Mouse (Mus musculus) R1 (cell line): Measurements from ENCODE around the gene Myo1h.
A peak's percentile ranks its signal among the peaks of the same experiment; 100 is the strongest.

Source experiments
- DNase-seq: peaks from one replicate; pipeline ENCODE4 v3.0.0-alpha.2; 2018; ENCODE audit warnings: low read depth, low spot score

Gene Myo1h

GRCm38 (mm10) chr5:114288874-114289273, at the start of gene Myo1h:
Myo1h (plus strand) TSS chr5:114289166.
- DNase-seq = no peak

GRCm38 (mm10) chr5:114239737-114240136, 49.2 kb upstream of the Myo1h start:
- DNase-seq = no peak

GRCm38 (mm10) chr5:114246465-114246864, 42.5 kb upstream of the Myo1h start:
- DNase-seq = peak; percentile 76

- peak; percentile 85 for DNase-seq
Measured at GRCm38 (mm10) chr5:114248174-114248589, 40.8 kb upstream of the Myo1h start.

GRCm38 (mm10) chr5:114259495-114259894, 29.5 kb upstream of the Myo1h start:
- DNase-seq = no peak

GRCm38 (mm10) chr5:114261494-114261893, 27.5 kb upstream of the Myo1h start:
- no peak for DNase-seq

GRCm38 (mm10) chr5:114264030-114264459, 24.9 kb upstream of the Myo1h start:
- DNase-seq = no peak

GRCm38 (mm10) chr5:114264791-114265190, 24.2 kb upstream of the Myo1h start:
- no peak for DNase-seq

- no peak for DNase-seq
Measured at GRCm38 (mm10) chr5:114268646-114269045, 20.3 kb upstream of the Myo1h start.

- DNase-seq = no peak
Measured at GRCm38 (mm10) chr5:114269499-114269898, 19.5 kb upstream of the Myo1h start.

- no peak for DNase-seq
Measured at GRCm38 (mm10) chr5:114269984-114270383, 19.0 kb upstream of the Myo1h start.

- peak; percentile 80 for DNase-seq
Measured at GRCm38 (mm10) chr5:114273693-114274402, 15.1 kb upstream of the Myo1h start, which contains the start of gene Foxn4. Foxn4 (minus strand) TSS chr5:114273807.

GRCm38 (mm10) chr5:114275339-114275738, 13.6 kb upstream of the Myo1h start:
- no peak for DNase-seq

- DNase-seq = no peak
Measured at GRCm38 (mm10) chr5:114275991-114276390, 13.0 kb upstream of the Myo1h start.

GRCm38 (mm10) chr5:114279382-114280143, 9.4 kb upstream of the Myo1h start:
- DNase-seq = no peak

GRCm38 (mm10) chr5:114282346-114282745, 6.6 kb upstream of the Myo1h start:
- DNase-seq = no peak

GRCm38 (mm10) chr5:114284604-114285397, 4.2 kb upstream of the Myo1h start:
- DNase-seq = no peak

GRCm38 (mm10) chr5:114285398-114285700, 3.6 kb upstream of the Myo1h start:
- no peak for DNase-seq

GRCm38 (mm10) chr5:114286102-114286501, 2.9 kb upstream of the Myo1h start:
- DNase-seq = peak; percentile 54

GRCm38 (mm10) chr5:114286872-114287571, 1.9 kb upstream of the Myo1h start:
- peak; percentile 58 for DNase-seq

GRCm38 (mm10) chr5:114288396-114288795, 570 bp upstream of the Myo1h start:
- no peak for DNase-seq

- DNase-seq = peak; percentile 38
Measured at GRCm38 (mm10) chr5:114290004-114290403, 1.0 kb downstream of the Myo1h start.
